Mouse (Mus musculus): ENCODE measurements around the gene Mapk11. TPM values are rescaled to one million over a fixed set of nuclear protein-coding genes. Genes with fewer than 3 reads are reported as not detected.

Gene Mapk11
- polyA plus RNA-seq, 1 experiment from 2014 or later = 0.83 TPM

GRCm38 (mm10) chr15:89140659-89141252 is 8.7 kb downstream of the Mapk11 start, which contains the start of gene Mapk12:
Gene Mapk12 (minus strand): TSS chr15:89140703.
- Histone ChIP-seq H3K9me3 (replicated peaks; ENCODE audit: control insufficient read depth, low read length) (no peaks in the 10 kb centered on the region), H3K4me2 (ENCODE audit: low read depth, low read length) (peak within 1 kb of the TSS; percentile 42), H3K36me3 (ENCODE audit: control insufficient read depth, insufficient read depth) (no peaks in the 10 kb centered on the region), H3K4me3 (ENCODE audit: low read depth, low read length) (peak within 1 kb of the TSS; percentile 42), H3K27ac (ENCODE audit: low read length) (no peak within 1 kb of the TSS), H3K4me1 (ENCODE audit: control insufficient read depth, low read depth, low read length) (no peaks in the 10 kb centered on the region), H3K9ac (ENCODE audit: low read depth, low read length) (no peak within 1 kb of the TSS), H3K27me3 (ENCODE audit: control insufficient read depth, insufficient read depth, low read depth, low read length) (peaks cover 76% of the 10 kb centered on the region)
- 1% methylated on average over 21 of the region's 21 CpGs for WGBS (ENCODE audit: insufficient replicate concordance)
- ATAC-seq (ENCODE audit: low read depth) = 0 out of 2 replicates have a peak, but pooled peaks have one; percentile 40

GRCm38 (mm10) chr15:89140048-89140658 is 9.3 kb downstream of the Mapk11 start:
- 2% methylated on average over 53 of the region's 53 CpGs for WGBS (ENCODE audit: insufficient replicate concordance)
- no peak for ATAC-seq (ENCODE audit: low read depth)

GRCm38 (mm10) chr15:89138531-89138930 is 10.9 kb downstream of the Mapk11 start:
- Histone ChIP-seq H3K4me1 (ENCODE audit: control insufficient read depth, low read depth, low read length) (no peaks in the 10 kb centered on the region), H3K27me3 (ENCODE audit: control insufficient read depth, insufficient read depth, low read depth, low read length) (peaks cover 59% of the 10 kb centered on the region), H3K4me2 (ENCODE audit: low read depth, low read length) (no peak overlapping the region), H3K9ac (ENCODE audit: low read depth, low read length) (no peak overlapping the region), H3K4me3 (ENCODE audit: low read depth, low read length) (no peak overlapping the region), H3K36me3 (ENCODE audit: control insufficient read depth, insufficient read depth) (no peaks in the 10 kb centered on the region), H3K27ac (ENCODE audit: low read length) (no peak overlapping the region), H3K9me3 (replicated peaks; ENCODE audit: control insufficient read depth, low read length) (no peaks in the 10 kb centered on the region)
- ATAC-seq (ENCODE audit: low read depth) = no peak
- 61% methylated on average over 6 of the region's 6 CpGs for WGBS (ENCODE audit: insufficient replicate concordance)

More at GRCm38 (mm10) chr15:89140048-89140658, 9.3 kb downstream of the Mapk11 start:
- H3K4me1 ChIP-seq (ENCODE audit: control insufficient read depth, low read depth, low read length) = no peaks in the 10 kb centered on the region
- peaks cover 70% of the 10 kb centered on the region for H3K27me3 ChIP-seq (ENCODE audit: control insufficient read depth, insufficient read depth, low read depth, low read length)
- H3K27ac ChIP-seq (ENCODE audit: low read length) = no peak overlapping the region
- no peaks in the 10 kb centered on the region for H3K36me3 ChIP-seq (ENCODE audit: control insufficient read depth, insufficient read depth)
- H3K9me3 ChIP-seq (replicated peaks; ENCODE audit: control insufficient read depth, low read length) = no peaks in the 10 kb centered on the region
- peak overlapping the region; percentile 42 for H3K4me2 ChIP-seq (ENCODE audit: low read depth, low read length)
- no peak overlapping the region for H3K9ac ChIP-seq (ENCODE audit: low read depth, low read length)
- peak overlapping the region; percentile 42 for H3K4me3 ChIP-seq (ENCODE audit: low read depth, low read length)

- no peak overlapping the region for H3K4me2 ChIP-seq (ENCODE audit: low read depth, low read length)
- WGBS (ENCODE audit: insufficient replicate concordance) = 63% methylated on average over 7 of the region's 7 CpGs
- no peak overlapping the region for H3K9ac ChIP-seq (ENCODE audit: low read depth, low read length)
- no peaks in the 10 kb centered on the region for H3K9me3 ChIP-seq (replicated peaks; ENCODE audit: control insufficient read depth, low read length)
- peaks cover 57% of the 10 kb centered on the region for H3K27me3 ChIP-seq (ENCODE audit: control insufficient read depth, insufficient read depth, low read depth, low read length)
- no peak for ATAC-seq (ENCODE audit: low read depth)
- H3K4me3 ChIP-seq (ENCODE audit: low read depth, low read length) = no peak overlapping the region
- no peaks in the 10 kb centered on the region for H3K4me1 ChIP-seq (ENCODE audit: control insufficient read depth, low read depth, low read length)
- no peaks in the 10 kb centered on the region for H3K36me3 ChIP-seq (ENCODE audit: control insufficient read depth, insufficient read depth)
- H3K27ac ChIP-seq (ENCODE audit: low read length) = no peak overlapping the region
These were observed 11.4 kb downstream of the Mapk11 start for GRCm38 (mm10) chr15:89138046-89138405.

GRCm38 (mm10) chr15:89137378-89138045 is 11.9 kb downstream of the Mapk11 start:
- no peaks in the 10 kb centered on the region for H3K9me3 ChIP-seq (replicated peaks; ENCODE audit: control insufficient read depth, low read length)
- no peak overlapping the region for H3K4me2 ChIP-seq (ENCODE audit: low read depth, low read length)
- no peak overlapping the region for H3K4me3 ChIP-seq (ENCODE audit: low read depth, low read length)
- 57% methylated on average over 11 of the region's 11 CpGs for WGBS (ENCODE audit: insufficient replicate concordance)
- no peaks in the 10 kb centered on the region for H3K36me3 ChIP-seq (ENCODE audit: control insufficient read depth, insufficient read depth)
- H3K27ac ChIP-seq (ENCODE audit: low read length) = no peak overlapping the region
- H3K27me3 ChIP-seq (ENCODE audit: control insufficient read depth, insufficient read depth, low read depth, low read length) = peaks cover 54% of the 10 kb centered on the region
- ATAC-seq (ENCODE audit: low read depth) = no peak
- H3K9ac ChIP-seq (ENCODE audit: low read depth, low read length) = no peak overlapping the region
- no peaks in the 10 kb centered on the region for H3K4me1 ChIP-seq (ENCODE audit: control insufficient read depth, low read depth, low read length)

- H3K9ac ChIP-seq (ENCODE audit: low read depth, low read length) = no peak overlapping the region
These were observed 12.8 kb downstream of the Mapk11 start for GRCm38 (mm10) chr15:89136461-89137155.

GRCm38 (mm10) chr15:89131316-89131715 is 18.1 kb downstream of the Mapk11 start:
- Histone ChIP-seq H3K9me3 (replicated peaks; ENCODE audit: control insufficient read depth, low read length) (no peaks in the 10 kb centered on the region), H3K4me1 (ENCODE audit: control insufficient read depth, low read depth, low read length) (peaks cover 14% of the 10 kb centered on the region), H3K27me3 (ENCODE audit: control insufficient read depth, insufficient read depth, low read depth, low read length) (peaks cover 3% of the 10 kb centered on the region), H3K36me3 (ENCODE audit: control insufficient read depth, insufficient read depth) (no peaks in the 10 kb centered on the region), H3K27ac (ENCODE audit: low read length) (no peak overlapping the region), H3K4me2 (ENCODE audit: low read depth, low read length) (no peak overlapping the region), H3K4me3 (ENCODE audit: low read depth, low read length) (no peak overlapping the region), H3K9ac (ENCODE audit: low read depth, low read length) (no peak overlapping the region)
- ATAC-seq (ENCODE audit: low read depth) = no peak
- WGBS (ENCODE audit: insufficient replicate concordance) = 30% methylated on average over 3 of the region's 3 CpGs

More at GRCm38 (mm10) chr15:89136461-89137155, 12.8 kb downstream of the Mapk11 start:
- Histone ChIP-seq H3K9me3 (replicated peaks; ENCODE audit: control insufficient read depth, low read length) (no peaks in the 10 kb centered on the region), H3K36me3 (ENCODE audit: control insufficient read depth, insufficient read depth) (no peaks in the 10 kb centered on the region), H3K27me3 (ENCODE audit: control insufficient read depth, insufficient read depth, low read depth, low read length) (peaks cover 45% of the 10 kb centered on the region), H3K4me2 (ENCODE audit: low read depth, low read length) (no peak overlapping the region), H3K4me1 (ENCODE audit: control insufficient read depth, low read depth, low read length) (no peaks in the 10 kb centered on the region), H3K4me3 (ENCODE audit: low read depth, low read length) (no peak overlapping the region), H3K27ac (ENCODE audit: low read length) (no peak overlapping the region)
- no peak for ATAC-seq (ENCODE audit: low read depth)
- WGBS (ENCODE audit: insufficient replicate concordance) = 78% methylated on average over 5 of the region's 5 CpGs

GRCm38 (mm10) chr15:89130245-89130644 is 19.2 kb downstream of the Mapk11 start:
- ATAC-seq (ENCODE audit: low read depth) = no peak
- Histone ChIP-seq H3K4me1 (ENCODE audit: control insufficient read depth, low read depth, low read length) (peaks cover 14% of the 10 kb centered on the region), H3K36me3 (ENCODE audit: control insufficient read depth, insufficient read depth) (no peaks in the 10 kb centered on the region), H3K9ac (ENCODE audit: low read depth, low read length) (no peak overlapping the region), H3K4me3 (ENCODE audit: low read depth, low read length) (no peak overlapping the region), H3K27me3 (ENCODE audit: control insufficient read depth, insufficient read depth, low read depth, low read length) (no peaks in the 10 kb centered on the region; the same call in none of the 2 replicates), H3K4me2 (ENCODE audit: low read depth, low read length) (no peak overlapping the region), H3K27ac (ENCODE audit: low read length) (no peak overlapping the region), H3K9me3 (replicated peaks; ENCODE audit: control insufficient read depth, low read length) (no peaks in the 10 kb centered on the region)

Data from liver, embryonic 16.5 days (tissue).